16 mouse cellular contexts compared by ENCODE assay signal in genomic region chrX:52138033-52138432, GRCm38 (mm10). TPM values are rescaled to one million over a fixed set of nuclear protein-coding genes. Genes with fewer than 3 reads are reported as not detected.
DNase-seq lines count a peak whose midpoint lies in the region; ATAC-seq and TF ChIP-seq lines count a peak whose summit lies in the region.
"Had no signal": no experiment of that assay in that cellular context is flagged by ENCODE, and none has a peak within 500 bp of the region (broad histone marks: within the 10 kb centered on the region; RNA-seq: fewer than 3 reads in every experiment).

No protein-coding gene starts in this region.

- H3K9ac ChIP-seq in forebrain, embryonic 12.5 days: no peak overlapping the region
- H3K9ac ChIP-seq in forebrain, embryonic 14.5 days (ENCODE audit: low read length): no peak overlapping the region
- H3K9ac ChIP-seq in forebrain, embryonic 16.5 days (replicated peaks; ENCODE audit: low read depth, low read length): no peak overlapping the region
- no peak overlapping the region for H3K9ac ChIP-seq in heart, adult 2 months (ENCODE audit: low read depth, low read length)
- H3K9ac ChIP-seq: embryonic facial prominence, embryonic 12.5 days had no signal

- WGBS in forebrain, embryonic 12.5 days: 33% methylated on average over 5 of the region's 5 CpGs
- WGBS in forebrain, embryonic 14.5 days: 29% methylated on average over 5 of the region's 5 CpGs
- WGBS in forebrain, embryonic 16.5 days: 28% methylated on average over 5 of the region's 5 CpGs
- WGBS in heart, embryonic 10.5 days: 68% methylated on average over 5 of the region's 5 CpGs
- WGBS in heart, adult 2 months: 77% methylated on average over 5 of the region's 5 CpGs

- ATAC-seq in forebrain, embryonic 12.5 days (ENCODE audit: low FRiP score): peak; percentile 75; the same call in 1 of the 2 replicates
- peak; percentile 71 for ATAC-seq in forebrain, embryonic 14.5 days
- peak; percentile 40; the same call in 1 of the 2 replicates for ATAC-seq in forebrain, embryonic 16.5 days

- H3K4me3 ChIP-seq in forebrain, embryonic 12.5 days (replicated peaks): no peak overlapping the region
- H3K4me3 ChIP-seq in forebrain, embryonic 14.5 days (ENCODE audit: low read depth, low read length): no peak overlapping the region
- no peak overlapping the region for H3K4me3 ChIP-seq in forebrain, embryonic 16.5 days (replicated peaks; ENCODE audit: low read length)
- H3K4me3 ChIP-seq in heart, embryonic 10.5 days: no peak overlapping the region
- no peak overlapping the region for H3K4me3 ChIP-seq in heart, adult 2 months
- H3K4me3 ChIP-seq: embryonic facial prominence, embryonic 10.5 days; embryonic facial prominence, embryonic 12.5 days had no signal

- H3K4me1 ChIP-seq in forebrain, embryonic 12.5 days: peaks cover 3% of the 10 kb centered on the region; the same call in 1 of the 2 replicates
- H3K4me1 ChIP-seq in forebrain, embryonic 14.5 days (ENCODE audit: control insufficient read depth, insufficient read depth, low read length): no peaks in the 10 kb centered on the region
- 0 out of 2 replicates have a peak, but pooled peaks cover 5% of the 10 kb centered on the region for H3K4me1 ChIP-seq in forebrain, embryonic 16.5 days (replicated peaks; ENCODE audit: control insufficient read depth, insufficient read depth, low read length)
- H3K4me1 ChIP-seq in heart, embryonic 10.5 days: no peaks in the 10 kb centered on the region
- no peaks in the 10 kb centered on the region; the same call in 1 of the 2 replicates for H3K4me1 ChIP-seq in heart, adult 2 months (ENCODE audit: control insufficient read depth, insufficient read depth, low read length)
- H3K4me1 ChIP-seq: embryonic facial prominence, embryonic 12.5 days had no signal

- H3K27ac ChIP-seq in forebrain, embryonic 12.5 days: no peak overlapping the region
- no peak overlapping the region for H3K27ac ChIP-seq in forebrain, embryonic 14.5 days (ENCODE audit: low read depth, low read length)
- H3K27ac ChIP-seq in forebrain, embryonic 16.5 days (ENCODE audit: low read length): no peak overlapping the region
- no peak overlapping the region for H3K27ac ChIP-seq in heart, embryonic 10.5 days
- no peak overlapping the region for H3K27ac ChIP-seq in heart, adult 2 months
- H3K27ac ChIP-seq: embryonic facial prominence, embryonic 10.5 days; embryonic facial prominence, embryonic 12.5 days had no signal

- no peak for TF ChIP-seq EP300 in heart, adult 2 months (IDR thresholded peaks at IDR 0.05; ENCODE audit: insufficient read depth, low read depth, low read length)

- TF ChIP-seq POLR2A in brain, embryonic 14.5 days (IDR thresholded peaks at IDR 0.05; ENCODE audit: borderline replicate concordance, extremely low read depth, insufficient read depth, insufficient read length, poor library complexity, severe bottlenecking): no peak
- TF ChIP-seq POLR2A in heart, adult 2 months (IDR thresholded peaks at IDR 0.05; ENCODE audit: insufficient read depth, low read depth, low read length): no peak

- intact Hi-C loops in heart, adult 2 months (cut with DNase I): no loop called here

- H3K79me2 ChIP-seq in heart, adult 2 months (replicated peaks; ENCODE audit: control insufficient read depth, insufficient read depth, low read length): no peaks in the 10 kb centered on the region

- no peak overlapping the region for H3K4me2 ChIP-seq in forebrain, embryonic 12.5 days
- no peak overlapping the region for H3K4me2 ChIP-seq in forebrain, embryonic 14.5 days (ENCODE audit: low read length)
- H3K4me2 ChIP-seq in forebrain, embryonic 16.5 days (ENCODE audit: low read length): no peak overlapping the region
- H3K4me2 ChIP-seq: embryonic facial prominence, embryonic 12.5 days had no signal

- no peak for TF ChIP-seq CTCF in brain, embryonic 14.5 days (IDR thresholded peaks at IDR 0.05; ENCODE audit: borderline replicate concordance, extremely low read depth, insufficient read depth, insufficient read length)
- TF ChIP-seq CTCF in heart, adult 2 months (IDR thresholded peaks at IDR 0.05): no peak

- no peaks in the 10 kb centered on the region for H3K9me3 ChIP-seq in forebrain, embryonic 12.5 days
- no peaks in the 10 kb centered on the region for H3K9me3 ChIP-seq in forebrain, embryonic 14.5 days (replicated peaks; ENCODE audit: control insufficient read depth, low read length)
- H3K9me3 ChIP-seq in forebrain, embryonic 16.5 days (ENCODE audit: control insufficient read depth, low read length): no peaks in the 10 kb centered on the region
- no peaks in the 10 kb centered on the region for H3K9me3 ChIP-seq in heart, embryonic 10.5 days
- H3K9me3 ChIP-seq: embryonic facial prominence, embryonic 10.5 days; embryonic facial prominence, embryonic 12.5 days had no signal

- no peaks in the 10 kb centered on the region for H3K36me3 ChIP-seq in forebrain, embryonic 12.5 days (replicated peaks)
- no peaks in the 10 kb centered on the region for H3K36me3 ChIP-seq in forebrain, embryonic 14.5 days (ENCODE audit: control insufficient read depth, insufficient read depth, low read length)
- no peaks in the 10 kb centered on the region for H3K36me3 ChIP-seq in forebrain, embryonic 16.5 days (ENCODE audit: control insufficient read depth, insufficient read depth)
- H3K36me3 ChIP-seq in heart, embryonic 10.5 days: no peaks in the 10 kb centered on the region
- no peaks in the 10 kb centered on the region for H3K36me3 ChIP-seq in heart, adult 2 months (ENCODE audit: control insufficient read depth, insufficient read depth, low read length)
- H3K36me3 ChIP-seq: embryonic facial prominence, embryonic 10.5 days; embryonic facial prominence, embryonic 12.5 days had no signal

- DNase-seq in brain, embryonic 14.5 days (ENCODE audit: low read depth): peak; percentile 68
- no peak for DNase-seq in forebrain, embryonic 14.5 days (ENCODE audit: low spot score)
- DNase-seq in heart, embryonic 10.5 days (ENCODE audit: low spot score): no peak
- DNase-seq in urinary bladder, postnatal 25 days (ENCODE audit: low spot score): no peak
- DNase-seq in heart, adult 2 months: no peak
- no peak for DNase-seq in adrenal gland, postnatal 25 days
- DNase-seq: adrenal gland, adult 8-10 months; adrenal gland, postnatal 14 days; cerebellum, adult 11-12 months; cerebellum, adult 2 months; cerebellum, adult 9-10 months; cerebellum, postnatal 25 days had no signal

- no peaks in the 10 kb centered on the region for H3K27me3 ChIP-seq in forebrain, embryonic 12.5 days
- no peaks in the 10 kb centered on the region for H3K27me3 ChIP-seq in forebrain, embryonic 14.5 days (replicated peaks; ENCODE audit: control insufficient read depth, insufficient read depth, low read length)
- no peaks in the 10 kb centered on the region for H3K27me3 ChIP-seq in forebrain, embryonic 16.5 days (replicated peaks; ENCODE audit: control insufficient read depth, insufficient read depth, low read length)
- no peaks in the 10 kb centered on the region for H3K27me3 ChIP-seq in heart, embryonic 10.5 days (ENCODE audit: insufficient read depth, poor library complexity, severe bottlenecking)
- H3K27me3 ChIP-seq in heart, adult 2 months (ENCODE audit: control insufficient read depth, insufficient read depth, low read length): no peaks in the 10 kb centered on the region
- H3K27me3 ChIP-seq: embryonic facial prominence, embryonic 12.5 days had no signal

RNA-seq across cellular contexts. Expression of gene Gpc4, which starts 27.0 kb away (rescaled TPM):
- polyA plus RNA-seq in brain, embryonic 14.5 days (2012; rRNA removed): 15.2 and 19.5 TPM in 2 replicates
- polyA plus RNA-seq in forebrain, embryonic 12.5 days (2016; fragmentation: Nextera tagmentation; extraction: Ambion mirVana): 60.4 and 74.1 TPM in 2 replicates
- polyA plus RNA-seq in forebrain, embryonic 14.5 days (2014; fragmentation: Nextera tagmentation; extraction: Ambion mirVana): 25.0 and 25.4 TPM in 2 replicates
- polyA plus RNA-seq in forebrain, embryonic 16.5 days (2015; fragmentation: Nextera tagmentation; extraction: Ambion mirVana): 31.3 and 39.5 TPM in 2 replicates
- 25.3 and 46.4 TPM in 2 replicates for polyA plus RNA-seq in heart, embryonic 10.5 days (2016; fragmentation: Nextera tagmentation; extraction: Ambion mirVana)
- 10 to 100 TPM; 33.6 to 34.4 TPM for total RNA-seq in heart, adult 2 months (2021)
- 21.8 and 27.1 TPM in 2 replicates for polyA plus RNA-seq in heart, adult 2 months (2012; rRNA removed)
- total RNA-seq in adrenal gland, postnatal 25 days (2021): 153 and 202 TPM in 2 replicates
